Mouse (Mus musculus) retina, embryonic 14.5 days (tissue): ENCODE measurements around the gene Shf.
"Not testable (repeated sequence)": the region's sequence is repeated elsewhere in the genome, so short reads cannot be mapped to it uniquely, and the experiment has no call there.

Experiments used
- DNase-seq: peaks from one replicate; pipeline ENCODE4 v3.0.0-alpha.2; 2015; ENCODE audit warnings: low spot score

The Shf gene

GRCm38 (mm10) chr2:122368995-122369739 is at the start of gene Shf:
Gene Shf (minus strand): TSS chr2:122369162.
- DNase-seq: peak; percentile 90

- no peak for DNase-seq
These were observed 40.0 kb upstream of the Shf start for GRCm38 (mm10) chr2:122408928-122409327.

- DNase-seq: no peak
These were observed 38.6 kb upstream of the Shf start for GRCm38 (mm10) chr2:122407607-122408006.

GRCm38 (mm10) chr2:122396150-122396549 is 27.2 kb upstream of the Shf start:
- DNase-seq: no peak

- not testable (repeated sequence) for DNase-seq
These were observed 18.2 kb upstream of the Shf start for GRCm38 (mm10) chr2:122387135-122387534.

GRCm38 (mm10) chr2:122385095-122385494 is 16.1 kb upstream of the Shf start:
- no peak for DNase-seq

GRCm38 (mm10) chr2:122382121-122382520 is 13.2 kb upstream of the Shf start:
- no peak for DNase-seq

GRCm38 (mm10) chr2:122381329-122382103 is 12.6 kb upstream of the Shf start:
- no peak for DNase-seq

GRCm38 (mm10) chr2:122380768-122381311 is 11.9 kb upstream of the Shf start:
- peak; percentile 78 for DNase-seq

GRCm38 (mm10) chr2:122379292-122379650 is 10.3 kb upstream of the Shf start:
- DNase-seq: no peak

GRCm38 (mm10) chr2:122378421-122379291 is 9.7 kb upstream of the Shf start:
- DNase-seq: peak; percentile 78

GRCm38 (mm10) chr2:122377751-122378246 is 8.8 kb upstream of the Shf start:
- peak; percentile 82 for DNase-seq

- peak; percentile 99 for DNase-seq
These were observed 8.3 kb upstream of the Shf start for GRCm38 (mm10) chr2:122377215-122377674.

- DNase-seq: peak; percentile 71
These were observed 7.1 kb upstream of the Shf start for GRCm38 (mm10) chr2:122376041-122376561.

GRCm38 (mm10) chr2:122375391-122375991 is 6.5 kb upstream of the Shf start:
- DNase-seq: peak; percentile 100

- peak; percentile 53 for DNase-seq
These were observed 5.8 kb upstream of the Shf start for GRCm38 (mm10) chr2:122374666-122375331.

- peak; percentile 29 for DNase-seq
These were observed 5.0 kb upstream of the Shf start for GRCm38 (mm10) chr2:122374012-122374411.

- DNase-seq: no peak
These were observed 3.6 kb upstream of the Shf start for GRCm38 (mm10) chr2:122372541-122372940.

GRCm38 (mm10) chr2:122372067-122372466 is 3.1 kb upstream of the Shf start:
- DNase-seq: no peak

- no peak for DNase-seq
These were observed 1.3 kb upstream of the Shf start for GRCm38 (mm10) chr2:122370101-122370750.
